Mouse (Mus musculus): ENCODE data around the gene Tcf7l1. TPM values are rescaled to one million over a fixed set of nuclear protein-coding genes. Genes with fewer than 3 reads are reported as not detected.

Gene Tcf7l1
- total RNA-seq, 2 experiments from 2014 or later = 20.6 to 24.6 TPM

DNA sequence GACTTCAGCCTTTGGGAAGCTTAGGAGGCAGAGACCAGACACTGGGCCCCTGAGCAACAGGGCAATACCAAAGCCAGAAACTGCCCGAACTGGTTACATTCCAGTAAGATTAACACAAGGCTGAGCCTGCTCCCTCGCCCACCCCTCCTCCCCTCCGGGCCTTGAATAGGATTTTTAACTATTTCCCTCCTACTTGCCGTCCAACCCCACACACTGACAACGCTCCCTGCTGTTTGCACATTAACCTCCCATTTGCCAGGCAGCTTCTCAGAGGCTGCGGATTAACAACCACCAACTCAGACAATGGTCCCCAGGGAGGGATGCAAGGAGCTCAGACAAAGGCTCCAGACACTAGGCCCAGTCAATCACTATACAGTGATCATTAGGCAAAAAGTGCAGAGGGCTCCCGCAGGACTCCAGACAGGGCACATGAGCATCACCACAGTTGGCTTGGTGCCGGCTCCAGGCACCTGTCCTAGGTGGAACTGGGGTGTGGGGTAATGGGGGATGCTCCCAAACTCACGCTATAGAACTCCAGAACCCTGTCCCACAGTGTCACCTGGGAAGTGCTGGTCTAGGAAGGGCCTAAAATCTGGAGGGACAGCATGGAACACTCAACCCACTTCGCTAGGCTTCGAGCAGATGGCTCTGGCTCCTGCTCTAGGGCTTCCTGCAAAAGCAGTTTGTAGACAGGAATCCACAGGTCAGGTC lies 111.4 kb downstream of the Tcf7l1 start:
- DNase-seq = peak in 1 of 2 experiments; percentile 50
- intact Hi-C loops (cut with DNase I) = no loop called here

DNA sequence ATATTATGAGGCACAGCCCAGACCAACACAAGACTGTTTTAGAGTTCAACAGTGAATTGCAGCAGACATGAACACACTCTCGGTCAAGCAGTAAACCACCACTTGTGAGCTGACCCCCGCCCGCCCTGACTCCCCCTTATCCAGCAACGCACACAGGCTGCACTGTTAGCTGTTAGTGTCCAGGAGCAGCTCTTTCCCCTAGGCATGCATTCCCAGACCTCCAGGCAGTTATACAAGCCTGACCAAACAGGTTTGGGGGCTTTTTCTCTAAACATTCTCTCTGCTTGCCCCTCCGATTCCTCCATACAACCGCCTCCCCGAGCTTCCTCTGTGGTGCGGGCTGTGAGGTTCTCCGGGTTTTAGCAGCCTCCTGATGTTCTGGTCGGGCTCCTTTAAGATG lies 112.0 kb downstream of the Tcf7l1 start:
- intact Hi-C loops (cut with DNase I) = no loop called here
- DNase-seq = no peak

DNA sequence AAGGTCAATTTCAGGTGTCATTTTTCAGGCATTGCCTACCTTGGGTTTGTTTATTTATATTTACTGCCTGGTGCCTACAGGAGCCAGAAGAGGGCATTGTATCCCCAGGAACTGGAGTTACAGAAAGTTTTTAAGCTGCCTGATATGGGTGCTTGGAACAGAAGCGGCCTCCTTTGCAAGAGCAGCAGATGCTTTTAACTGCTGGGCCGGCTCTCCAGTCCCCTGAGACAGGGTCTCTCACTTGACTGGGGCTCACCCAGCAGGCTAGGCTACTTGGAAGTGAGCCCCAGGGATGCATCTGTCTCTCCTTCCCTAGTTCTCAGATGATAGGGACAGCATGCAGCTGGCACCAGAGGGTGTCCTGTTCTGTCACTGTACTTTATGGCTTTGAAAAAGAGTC lies 112.7 kb downstream of the Tcf7l1 start:
- intact Hi-C loops (cut with DNase I) = no loop called here
- no peak for DNase-seq

DNA sequence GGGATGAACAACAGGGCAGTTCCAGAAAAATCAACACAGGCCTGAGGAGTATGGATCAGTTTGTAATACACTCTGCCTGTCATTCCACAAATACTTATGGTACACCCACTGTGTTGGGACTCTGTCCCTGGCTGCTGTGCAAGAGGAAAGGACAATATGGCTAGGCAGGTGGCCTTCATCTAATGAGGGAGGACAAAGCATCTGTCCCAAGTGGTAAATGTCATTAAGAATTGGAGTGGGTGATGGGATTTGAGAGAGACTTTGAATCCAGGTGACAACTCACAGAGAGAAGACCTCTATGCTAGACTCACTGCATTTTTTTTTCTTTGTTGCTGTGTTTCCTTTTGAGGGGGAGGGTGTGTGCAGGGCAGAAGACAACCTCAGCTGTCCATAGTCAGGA lies 115.3 kb downstream of the Tcf7l1 start:
- no peak for DNase-seq
- intact Hi-C loops (cut with DNase I) = loop anchor here (2.0 kb wide), 1 partner anchor 69 kb away; no protein-coding TSS in a partner anchor

DNA sequence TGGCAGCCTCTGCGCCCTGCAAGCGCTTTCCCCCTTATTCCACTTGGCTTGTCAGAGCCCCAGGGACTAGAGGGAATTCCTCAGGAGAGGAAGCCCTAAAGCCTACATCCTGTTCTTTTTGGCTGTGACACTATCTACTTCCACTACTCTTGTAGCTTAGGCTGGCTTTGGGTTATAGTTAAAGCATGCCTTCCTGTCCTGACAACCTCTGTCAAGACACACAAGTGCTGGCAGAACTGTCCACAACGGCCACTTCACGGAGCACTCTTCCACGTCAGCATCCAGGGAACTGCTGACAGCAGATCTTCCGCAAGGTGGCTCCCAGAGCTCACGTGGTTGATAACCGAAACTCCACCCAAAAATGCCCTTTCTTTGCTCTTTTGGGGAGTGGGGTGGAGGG lies 117.9 kb downstream of the Tcf7l1 start:
- intact Hi-C loops (cut with DNase I) = loop anchor here (2.0 kb wide), 1 partner anchor 118 kb away; the partner anchor contains the start of gene Tcf7l1
- DNase-seq = peak; percentile 52 to 56

DNA sequence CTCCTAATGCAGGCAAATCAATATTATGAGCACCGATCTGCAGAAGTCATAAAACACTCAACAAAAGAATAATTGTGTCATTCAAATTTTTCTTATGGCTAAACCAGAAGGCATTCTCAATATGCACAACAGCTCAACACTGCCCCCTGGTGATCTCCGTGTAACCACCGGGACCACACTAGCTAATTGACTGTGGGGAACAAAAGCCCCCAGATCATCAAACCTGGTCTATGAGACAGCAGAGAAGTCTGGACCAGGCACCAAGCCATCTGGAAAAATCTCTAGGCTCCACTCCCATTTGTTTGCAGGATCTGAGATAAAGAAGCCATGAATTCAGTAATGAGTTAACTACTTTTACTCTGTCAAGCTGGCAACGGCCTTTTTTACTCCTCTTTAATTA lies 122.0 kb downstream of the Tcf7l1 start:
- DNase-seq = peak; percentile 81 to 89
- intact Hi-C loops (cut with DNase I) = loop anchor here (1.0 kb wide), 1 partner anchor 20 kb away; no protein-coding TSS in a partner anchor

DNA sequence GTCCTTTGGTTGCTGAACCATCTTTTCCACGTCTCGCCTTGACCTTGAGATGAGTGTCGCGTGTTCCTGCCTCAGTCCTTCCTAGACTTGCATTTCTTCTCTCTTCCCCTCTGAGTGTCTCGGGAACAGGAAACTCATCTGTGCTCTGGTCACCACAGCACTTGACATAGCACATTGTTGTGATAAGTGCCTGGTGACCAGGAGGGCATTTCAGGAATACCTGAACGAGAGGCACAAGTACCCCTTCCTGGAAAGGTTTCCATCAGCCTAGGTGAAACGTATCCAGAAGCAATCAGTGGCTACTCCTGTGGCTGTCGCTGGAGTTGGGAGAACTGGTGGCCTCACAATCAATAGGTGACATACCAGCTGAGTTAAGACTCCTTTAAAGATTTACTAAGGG lies 124.8 kb downstream of the Tcf7l1 start:
- no peak for DNase-seq
- intact Hi-C loops (cut with DNase I) = no loop called here

DNA sequence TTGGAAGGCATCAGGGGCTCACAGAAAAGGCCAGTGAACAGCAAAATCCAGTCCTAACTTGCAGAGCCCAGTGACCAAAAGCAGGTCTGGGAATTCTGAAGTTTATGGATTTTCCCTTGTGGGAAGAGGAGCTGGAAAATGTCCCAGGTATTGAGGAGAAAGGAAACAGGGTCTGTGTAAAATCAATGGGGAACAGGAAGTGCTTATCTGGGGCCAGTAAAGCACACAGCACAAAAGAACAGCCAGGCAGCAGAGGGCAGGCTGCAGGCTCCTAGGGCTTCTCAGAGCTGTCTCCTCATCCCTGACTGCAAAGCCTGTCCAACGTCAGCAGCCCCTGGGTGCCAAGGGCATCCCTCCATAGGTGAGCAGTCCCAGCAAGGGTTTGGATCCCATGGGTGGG lies 126.1 kb downstream of the Tcf7l1 start:
- intact Hi-C loops (cut with DNase I) = no loop called here
- peak in 1 of 2 experiments; percentile 46 for DNase-seq

DNA sequence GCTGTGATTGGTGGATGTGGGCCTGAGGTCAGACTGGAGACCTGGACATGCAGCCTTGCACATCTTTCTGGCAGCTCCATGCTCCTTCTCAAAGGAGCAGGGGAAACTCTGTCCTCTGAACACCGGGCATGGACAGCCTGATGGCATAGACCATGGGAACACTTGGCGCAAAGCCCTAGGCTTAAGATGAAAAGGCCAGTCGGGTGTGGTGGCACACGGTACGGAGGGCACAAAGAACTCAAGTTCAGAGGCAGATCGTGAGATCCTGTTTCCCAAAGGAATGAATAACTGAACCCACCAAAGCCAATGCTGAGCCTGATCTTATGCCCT lies 128.7 kb downstream of the Tcf7l1 start:
- intact Hi-C loops (cut with DNase I) = no loop called here
- no peak for DNase-seq

DNA sequence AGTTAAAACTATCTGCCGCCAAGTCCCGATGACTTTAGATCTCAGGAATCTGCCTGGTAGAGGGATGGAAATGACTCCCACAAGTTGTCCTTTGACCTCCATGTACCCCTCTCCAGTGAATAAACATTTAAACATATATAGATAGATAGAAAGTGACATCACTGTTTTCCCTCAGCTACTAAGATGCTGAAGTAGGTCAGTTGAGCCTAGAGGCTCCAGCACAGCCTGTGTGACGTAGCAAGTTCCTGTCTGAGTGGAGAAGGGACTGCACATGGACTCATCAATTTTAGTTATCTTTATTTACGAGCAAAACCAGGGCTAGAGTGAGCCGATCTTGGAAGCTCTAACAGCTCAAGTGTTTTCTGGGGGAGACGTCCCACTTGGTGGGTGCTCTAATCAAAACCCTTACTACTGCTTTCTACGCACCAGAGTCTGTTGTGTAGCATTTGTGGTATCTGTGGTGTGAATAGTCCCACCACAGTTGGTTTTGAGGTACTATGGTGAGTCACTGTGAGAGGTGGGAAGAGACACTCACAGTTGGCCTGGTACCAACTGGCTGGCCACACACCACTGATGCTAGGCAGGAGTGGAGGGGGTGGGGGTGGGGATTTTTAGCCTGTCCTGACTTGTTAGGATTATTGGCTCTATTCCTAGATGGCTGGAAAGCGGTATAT lies 129.2 kb downstream of the Tcf7l1 start:
- intact Hi-C loops (cut with DNase I) = no loop called here
- DNase-seq = no peak

DNA sequence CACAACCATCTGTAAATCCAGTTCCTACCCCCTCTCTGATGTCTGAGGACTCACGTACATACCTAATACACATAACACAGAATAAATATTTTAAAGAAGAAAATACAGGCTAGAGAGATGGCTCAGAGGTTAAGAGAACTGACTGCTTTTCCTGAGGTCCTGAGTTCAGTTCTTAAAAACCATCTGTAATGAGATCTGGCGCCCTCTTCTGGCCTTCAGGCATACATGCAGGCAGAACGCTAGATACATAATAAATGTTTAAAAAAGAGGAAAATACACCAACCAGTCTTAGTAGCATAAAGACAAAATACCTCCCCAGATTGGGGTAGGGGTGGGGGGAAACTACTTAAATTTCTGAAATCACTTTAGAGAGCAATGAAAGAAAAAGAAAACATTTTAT lies 131.0 kb downstream of the Tcf7l1 start:
- intact Hi-C loops (cut with DNase I) = no loop called here

DNA sequence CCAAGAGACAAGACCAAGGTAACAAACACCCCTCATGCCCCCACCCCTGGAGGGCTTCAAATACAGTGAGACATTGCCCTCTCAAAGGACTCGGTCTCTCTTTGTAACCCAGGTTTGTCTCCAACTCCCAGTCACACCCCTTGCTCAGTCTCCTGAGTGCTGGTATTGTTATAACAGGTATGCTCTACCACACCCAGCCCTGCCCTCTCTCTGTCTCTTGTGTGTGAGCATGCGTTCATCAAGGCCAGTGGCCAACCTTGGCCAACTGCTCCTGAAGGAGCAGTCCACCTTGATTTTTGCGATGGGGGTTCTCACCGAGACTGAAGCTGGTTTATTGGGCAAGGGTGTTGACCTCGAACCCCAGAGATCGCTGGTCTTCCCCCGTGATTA lies 133.0 kb downstream of the Tcf7l1 start:
- intact Hi-C loops (cut with DNase I) = no loop called here
- DNase-seq = no peak

More for the DNA sequence above, 131.0 kb downstream of the Tcf7l1 start:
- no peak for DNase-seq

DNA sequence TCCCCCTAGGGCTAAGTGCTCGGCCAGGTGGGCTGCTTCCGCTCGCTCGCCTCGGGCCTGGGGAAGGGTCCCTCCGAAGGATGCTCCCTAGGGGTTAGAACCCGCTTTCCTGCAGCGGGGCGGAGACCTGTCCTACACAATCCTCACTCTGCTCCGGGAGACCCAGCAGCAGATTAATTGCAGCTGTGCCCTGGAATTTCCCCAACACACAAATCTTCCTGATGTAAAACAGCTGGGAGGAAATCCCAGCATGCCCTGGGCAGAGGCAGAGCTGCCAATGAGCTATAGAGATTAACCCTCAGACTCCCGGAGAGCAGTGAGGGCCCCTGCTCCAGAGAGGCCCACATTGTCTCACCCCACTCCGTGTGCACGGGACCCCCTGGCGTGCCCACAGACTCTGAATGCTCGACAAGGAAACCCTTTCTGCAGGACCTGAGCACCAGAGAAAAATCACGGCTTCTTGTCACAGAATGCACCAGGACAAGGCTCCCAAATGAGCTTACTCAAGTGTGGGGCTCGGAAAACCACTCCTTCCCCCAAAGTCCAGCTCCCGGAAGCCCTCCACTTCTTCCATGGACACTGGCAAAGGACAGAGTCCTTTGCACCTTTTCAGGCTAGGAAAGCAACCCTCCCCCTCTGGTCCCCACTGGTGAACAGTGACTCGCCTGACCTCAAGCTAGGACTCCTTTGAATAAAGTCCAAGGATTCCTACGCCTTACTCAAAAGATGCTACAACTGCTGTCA lies 133.6 kb downstream of the Tcf7l1 start:
- DNase-seq = peak; percentile 86 to 89
- intact Hi-C loops (cut with DNase I) = no loop called here

DNA sequence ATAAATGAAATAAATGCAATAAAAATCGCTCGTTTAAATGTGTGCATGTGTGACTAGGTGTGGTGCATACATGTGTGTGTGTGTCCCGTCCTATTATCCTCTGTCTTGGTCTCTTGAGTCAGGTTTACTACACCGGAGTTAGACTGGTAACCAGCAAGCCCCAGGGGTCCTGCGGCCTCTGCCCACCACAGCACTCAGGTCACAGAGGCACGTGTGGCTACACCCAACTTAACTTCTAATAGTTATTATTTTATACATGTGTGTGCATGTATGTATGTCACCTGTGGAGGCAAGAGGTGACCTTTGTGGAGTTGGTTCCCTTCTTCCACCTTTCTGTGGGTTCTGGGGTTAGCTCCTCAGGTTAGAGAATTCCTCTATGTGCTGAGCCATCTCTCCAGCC lies 134.7 kb downstream of the Tcf7l1 start:
- intact Hi-C loops (cut with DNase I) = loop anchor here (5.0 kb wide), 1 partner anchor 238 kb away; no protein-coding TSS in a partner anchor
- DNase-seq = no peak

DNA sequence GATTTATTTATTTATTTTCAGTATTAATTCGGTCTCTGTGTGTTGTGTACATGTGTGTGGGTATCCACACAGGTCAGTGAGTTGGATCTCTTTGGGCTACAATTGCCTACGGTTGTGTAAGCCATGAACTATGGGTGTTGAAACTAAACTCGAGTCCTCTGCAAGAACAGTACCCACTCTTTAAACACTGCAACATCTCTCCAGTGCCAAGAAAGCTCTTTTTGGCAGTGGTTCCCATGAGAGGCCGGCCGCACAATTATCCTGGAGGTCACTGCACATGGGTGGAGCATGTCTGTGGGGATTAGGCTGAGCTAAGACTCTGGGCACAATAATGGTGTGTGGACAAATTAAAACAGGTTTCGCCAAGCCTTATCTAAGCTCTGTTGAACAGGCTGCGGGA lies 135.6 kb downstream of the Tcf7l1 start:
- intact Hi-C loops (cut with DNase I) = loop anchor here (5.0 kb wide), 1 partner anchor 239 kb away; no protein-coding TSS in a partner anchor
- peak; percentile 77 to 78 for DNase-seq

DNA sequence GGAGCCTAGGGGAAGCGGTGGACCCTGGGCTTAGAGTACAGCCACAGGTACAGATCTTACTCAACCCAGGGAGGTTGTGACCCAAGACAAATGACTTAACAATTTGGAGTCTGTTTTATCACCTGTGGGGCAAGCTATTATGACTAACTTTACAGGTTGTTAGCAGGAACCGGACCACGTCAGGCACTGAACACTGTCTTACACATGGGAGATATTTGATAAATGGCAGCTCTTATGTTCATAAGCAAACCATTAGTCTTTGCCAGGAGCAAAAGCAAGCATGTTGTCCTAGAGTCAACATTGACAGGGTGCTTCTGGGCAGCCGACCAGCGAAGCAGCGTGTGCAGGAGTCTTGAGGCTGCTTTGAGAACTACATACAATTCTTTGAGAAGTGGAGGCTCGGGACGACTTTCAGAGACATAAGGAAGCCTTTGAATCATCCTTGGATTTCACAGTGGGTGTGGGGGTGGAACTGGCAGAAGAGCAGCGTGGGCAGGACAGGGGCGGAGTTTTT lies 138.7 kb downstream of the Tcf7l1 start:
- intact Hi-C loops (cut with DNase I) = loop anchor here (5.0 kb wide), 1 partner anchor 242 kb away; no protein-coding TSS in a partner anchor

DNA sequence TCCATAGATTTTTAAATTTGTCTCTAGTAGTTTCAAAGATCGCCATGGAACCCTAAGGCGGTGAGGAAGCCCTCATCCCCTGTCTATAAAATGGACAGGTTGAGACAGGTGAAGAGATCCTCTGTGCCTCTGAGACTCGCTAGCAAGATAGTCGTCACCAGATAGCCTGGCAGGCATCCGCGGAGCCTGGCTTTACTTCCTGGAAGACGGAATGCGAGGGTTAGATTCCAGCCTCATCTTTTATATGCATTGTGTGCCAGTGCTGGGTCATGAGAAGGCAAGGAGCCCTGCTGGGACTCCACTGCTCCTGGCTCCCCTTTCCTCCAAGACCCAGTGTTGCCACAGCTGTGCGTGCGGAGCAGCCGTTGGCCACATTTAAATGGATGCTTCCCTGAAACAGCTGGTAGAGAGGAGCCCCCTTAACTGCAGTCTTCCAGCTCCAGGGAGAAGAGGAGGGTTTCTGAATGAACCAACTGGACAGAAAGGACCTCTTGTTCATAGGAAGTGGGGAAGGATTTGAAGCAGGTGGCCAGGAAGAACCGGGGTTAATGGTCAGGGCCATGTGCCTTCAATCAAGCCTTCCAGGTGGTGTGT lies 141.0 kb downstream of the Tcf7l1 start:
- no peak for DNase-seq
- intact Hi-C loops (cut with DNase I) = no loop called here

More for the DNA sequence above, 138.7 kb downstream of the Tcf7l1 start:
- DNase-seq = no peak

DNA sequence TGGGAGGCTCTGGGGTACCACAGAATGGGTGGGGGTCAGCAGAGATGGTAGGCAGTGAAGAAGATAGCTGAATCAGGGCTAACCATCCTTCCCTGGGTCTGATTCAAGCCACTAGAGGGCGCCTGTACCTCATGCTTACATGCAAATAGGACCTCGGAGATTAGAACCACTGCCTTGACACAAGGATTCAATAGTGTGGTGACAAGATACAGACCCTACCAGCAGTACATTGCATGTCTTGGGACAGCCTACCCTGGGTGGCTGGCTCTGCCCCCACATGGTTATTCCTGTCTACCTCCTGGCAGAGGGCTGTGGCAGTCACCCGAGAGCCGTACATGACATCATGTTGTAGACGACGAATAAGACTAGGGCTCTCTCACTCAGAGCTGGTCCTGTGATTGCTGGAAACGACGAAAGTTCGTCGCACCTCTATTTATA lies 141.7 kb downstream of the Tcf7l1 start:
- intact Hi-C loops (cut with DNase I) = loop anchor here (1.0 kb wide), 2 partner anchors 20 to 142 kb away; partner anchors contain the start of gene Tcf7l1
- DNase-seq = peak; percentile 76 to 85

DNA sequence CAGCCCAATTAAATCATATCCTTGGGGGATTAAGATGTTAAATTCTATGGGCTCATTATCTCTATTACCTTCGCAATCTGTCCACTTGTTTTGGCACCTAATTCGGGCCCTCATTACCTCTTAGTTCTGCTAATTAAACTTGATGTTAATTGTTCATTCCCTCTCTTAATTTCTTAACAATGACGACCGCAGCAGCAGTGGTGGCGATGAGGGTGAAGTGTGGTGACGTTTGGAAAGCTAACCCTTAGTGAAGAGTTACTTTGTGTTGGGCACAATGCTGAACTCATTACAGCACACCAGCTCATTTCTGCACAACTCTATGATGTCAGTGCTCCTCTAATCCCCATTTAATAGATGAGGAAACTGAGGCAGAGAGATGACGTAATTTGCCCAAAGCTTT lies 143.7 kb downstream of the Tcf7l1 start:
- no peak for DNase-seq

DNA sequence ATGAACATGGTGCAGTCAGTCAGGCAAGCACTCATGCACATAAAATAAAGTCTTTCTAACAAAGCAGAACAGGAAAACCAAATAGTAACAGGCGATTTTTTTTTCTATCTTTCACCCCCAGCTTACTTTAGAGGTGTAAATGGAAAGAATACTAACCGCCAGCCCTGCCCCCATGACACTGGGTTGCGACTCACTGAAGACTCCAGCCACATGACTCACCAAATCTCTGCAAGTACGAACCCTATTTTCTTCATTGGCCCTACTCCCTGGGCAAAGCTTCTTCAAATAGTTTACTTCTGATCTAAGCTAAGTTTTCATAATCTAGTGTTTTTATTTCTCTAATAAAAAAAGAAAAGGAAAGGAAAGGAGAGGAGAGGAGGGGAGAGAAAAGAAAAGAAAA lies 144.5 kb downstream of the Tcf7l1 start:
- intact Hi-C loops (cut with DNase I) = no loop called here
- no peak for DNase-seq

More for the DNA sequence above, 143.7 kb downstream of the Tcf7l1 start:
- intact Hi-C loops (cut with DNase I) = no loop called here
